Mouse (Mus musculus) 3134 (cell line): ENCODE measurements around the gene Adra1b.
A peak's percentile ranks its signal among the peaks of the same experiment; 100 is the strongest.

Source experiments
- DNase-seq: peaks from one replicate; pipeline ENCODE4 v3.0.0-alpha.2; 2011; ENCODE audit warnings: low spot score; ENCODE audit not compliant: insufficient read length; ENCODE audit errors: extremely low read depth

Gene Adra1b

DNA sequence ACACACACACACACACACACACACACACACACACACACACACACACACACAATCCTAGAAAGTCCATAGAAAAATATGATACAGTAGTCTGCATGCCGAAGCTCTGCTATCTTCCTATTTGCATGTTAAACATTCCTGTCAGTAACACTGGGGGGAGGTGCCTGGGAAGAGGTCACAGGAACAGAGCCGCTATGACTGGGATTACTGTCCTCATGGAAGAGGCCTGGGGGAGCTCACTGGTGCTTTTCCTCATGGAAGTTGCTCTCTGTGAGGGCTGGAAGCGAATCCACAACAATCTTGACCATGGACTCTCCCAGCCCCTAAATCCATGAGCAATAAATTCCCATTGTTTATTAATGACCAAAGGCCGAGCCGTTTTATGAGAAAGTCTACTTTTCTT, 77.7 kb downstream of the Adra1b start:
- no peak for DNase-seq

DNA sequence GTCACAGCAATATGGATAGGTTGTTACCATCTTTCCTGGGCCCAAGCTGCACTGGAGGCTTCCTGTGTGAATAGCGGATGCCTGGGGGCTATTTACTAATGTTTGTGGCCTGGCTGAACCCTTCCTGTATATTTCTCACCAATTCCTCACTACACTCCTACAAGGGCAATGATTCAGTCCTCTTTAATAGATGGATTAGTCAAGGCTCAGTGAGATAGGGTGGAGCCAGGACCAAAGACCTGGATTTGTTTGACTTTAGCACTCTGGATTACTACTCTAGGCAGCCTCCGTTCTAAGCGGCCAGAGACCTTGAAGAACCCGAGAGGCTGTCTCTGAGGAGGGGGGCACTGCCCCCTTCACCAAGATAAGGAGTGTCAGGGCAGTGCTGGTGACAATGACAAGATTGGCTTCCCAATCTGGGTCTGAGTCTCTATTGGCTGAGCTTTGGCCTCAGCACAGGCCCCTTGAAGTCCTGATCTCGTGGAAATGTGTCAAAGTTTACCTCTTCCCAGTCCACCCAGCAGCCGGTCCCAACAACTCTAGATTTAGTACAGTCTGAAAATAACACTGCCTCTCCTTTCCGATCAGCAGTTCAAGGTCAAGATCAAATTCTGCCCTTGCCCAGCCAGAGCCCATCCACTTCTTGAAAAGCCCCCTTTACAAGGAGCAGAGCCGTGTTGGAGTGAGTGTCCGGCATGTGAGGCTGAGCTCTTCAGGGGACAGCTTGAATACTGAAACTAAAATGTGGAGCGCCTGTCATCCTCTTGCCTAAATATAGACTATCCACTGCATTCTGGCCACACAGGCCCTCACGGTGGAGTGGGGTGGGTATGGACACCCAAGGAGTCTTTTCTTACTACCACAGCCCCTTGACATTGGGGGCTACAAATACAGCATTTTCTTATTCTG, 80.2 kb downstream of the Adra1b start:
- peak; percentile 51 for DNase-seq

DNA sequence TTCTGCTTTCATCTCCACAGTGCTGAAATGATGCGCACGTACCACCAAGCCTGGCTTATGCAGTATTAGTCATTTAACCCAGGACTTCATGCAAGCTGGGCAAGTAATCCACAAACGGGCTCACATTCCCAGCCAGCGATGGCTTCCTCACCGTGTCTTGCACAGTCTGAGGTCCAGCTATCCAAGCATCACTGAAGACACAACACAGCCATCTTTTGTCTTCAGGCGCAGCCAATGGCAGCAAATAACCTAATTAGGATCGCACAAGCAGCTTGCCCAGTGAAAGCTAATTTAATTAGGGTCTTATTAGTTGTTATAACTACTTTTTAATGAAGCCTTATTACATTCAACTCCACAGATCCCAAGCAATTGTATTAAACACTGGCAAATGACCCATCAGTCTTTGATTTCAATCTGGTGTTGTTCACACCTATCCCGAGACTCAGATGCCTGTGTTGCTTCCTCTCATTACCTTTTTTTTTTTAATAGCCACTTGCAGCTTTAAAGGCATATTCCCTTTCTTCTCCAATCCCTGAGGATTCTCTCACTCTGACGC, 83.6 kb downstream of the Adra1b start:
- no peak for DNase-seq

DNA sequence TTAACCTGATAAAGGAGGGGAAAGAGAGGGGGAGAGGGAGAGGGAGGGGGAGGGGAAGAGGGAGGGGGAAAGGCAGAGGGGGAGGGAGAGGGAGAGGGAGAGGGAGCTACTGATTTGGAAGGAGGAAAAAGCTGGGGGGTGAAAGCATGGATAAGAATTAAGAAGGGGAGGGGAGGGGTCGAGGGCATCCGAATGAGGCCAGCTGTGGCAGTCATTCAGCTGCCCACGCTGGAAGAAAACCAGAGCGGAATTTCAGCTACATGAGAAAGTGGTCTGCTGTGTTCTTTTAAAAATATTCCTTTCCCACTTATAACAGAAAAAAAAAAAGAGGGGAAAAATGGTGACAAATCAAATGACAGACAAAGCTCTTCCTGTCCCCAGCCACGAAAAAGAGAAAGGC, 88.5 kb downstream of the Adra1b start:
- no peak for DNase-seq

DNA sequence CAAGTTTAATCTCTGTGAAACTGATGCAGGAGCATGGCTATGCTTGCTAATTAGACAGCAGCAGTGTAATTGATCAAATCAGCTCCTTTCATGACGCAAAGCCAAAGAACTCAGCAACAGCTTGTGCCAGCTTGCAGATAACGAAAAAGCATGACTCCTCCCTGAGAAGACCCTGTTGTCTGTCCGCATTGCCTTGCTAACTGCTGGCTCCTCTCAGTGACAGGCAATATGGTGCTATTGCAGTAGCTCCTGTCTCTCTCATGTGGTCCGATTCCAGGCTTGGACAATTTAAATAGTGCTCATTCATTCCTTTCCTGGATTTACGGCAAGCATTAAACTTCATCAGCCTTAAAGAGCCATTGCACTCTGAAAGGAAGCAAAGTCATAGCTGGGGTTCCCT, 93.3 kb downstream of the Adra1b start:
- no peak for DNase-seq

DNA sequence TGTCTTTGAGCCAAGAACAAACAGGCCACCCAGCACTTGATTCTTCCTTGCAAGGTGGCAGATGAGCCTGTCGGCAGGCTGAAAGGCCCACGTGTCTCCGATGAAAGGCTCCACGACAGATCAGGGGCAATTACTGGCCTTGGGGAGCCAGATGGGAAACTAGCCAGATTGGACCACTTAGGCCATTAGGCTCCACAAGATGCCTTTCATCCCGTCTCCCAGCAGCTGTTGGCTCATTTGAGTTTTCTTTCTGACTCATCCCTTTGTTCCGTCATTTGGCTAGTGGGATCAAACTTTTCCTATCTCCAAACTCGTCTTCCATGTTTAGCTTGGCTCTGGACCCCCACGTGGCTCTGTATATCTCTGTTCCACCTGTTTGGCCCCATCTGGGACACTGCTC, 105.0 kb downstream of the Adra1b start:
- DNase-seq, result no peak

DNA sequence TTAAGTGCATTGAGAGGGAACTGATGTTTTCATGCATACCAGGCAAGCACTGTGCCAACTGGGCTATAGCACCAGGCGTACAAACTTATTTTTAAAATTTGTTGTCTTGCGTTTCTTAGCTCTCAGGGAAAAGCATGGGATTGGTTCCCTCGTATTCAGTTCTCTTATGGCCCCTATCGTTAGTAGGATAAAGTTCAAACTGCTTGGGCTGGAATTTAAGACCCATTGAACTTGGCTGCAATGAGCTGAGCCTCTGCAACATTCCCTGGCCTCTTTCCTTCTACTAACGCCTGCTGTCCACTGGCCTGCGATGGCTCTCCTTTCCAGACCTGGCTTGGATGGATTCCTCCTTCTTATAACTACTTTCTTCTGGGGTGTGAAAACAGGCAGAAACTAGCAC, 110.6 kb downstream of the Adra1b start:
- no peak for DNase-seq

DNA sequence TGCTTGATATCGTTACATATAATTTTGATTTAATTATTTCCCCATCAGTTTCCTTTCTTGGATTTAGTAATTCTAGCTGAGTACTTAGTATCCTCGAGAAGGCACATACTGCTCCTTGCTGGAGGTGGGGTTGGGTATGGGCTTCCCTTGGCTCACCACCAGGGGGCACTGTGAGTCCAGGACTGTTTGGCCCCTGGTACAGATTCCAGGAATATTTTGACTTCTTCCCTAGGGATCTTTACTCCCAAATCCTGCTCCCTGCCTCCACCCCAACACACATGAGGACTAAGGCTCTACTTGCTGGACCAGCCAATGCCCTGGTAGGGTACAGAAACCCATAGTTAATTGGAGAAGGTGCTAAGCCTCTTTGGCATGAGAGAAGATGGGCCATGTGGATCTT, 117.2 kb downstream of the Adra1b start:
- DNase-seq, result peak; percentile 73

DNA sequence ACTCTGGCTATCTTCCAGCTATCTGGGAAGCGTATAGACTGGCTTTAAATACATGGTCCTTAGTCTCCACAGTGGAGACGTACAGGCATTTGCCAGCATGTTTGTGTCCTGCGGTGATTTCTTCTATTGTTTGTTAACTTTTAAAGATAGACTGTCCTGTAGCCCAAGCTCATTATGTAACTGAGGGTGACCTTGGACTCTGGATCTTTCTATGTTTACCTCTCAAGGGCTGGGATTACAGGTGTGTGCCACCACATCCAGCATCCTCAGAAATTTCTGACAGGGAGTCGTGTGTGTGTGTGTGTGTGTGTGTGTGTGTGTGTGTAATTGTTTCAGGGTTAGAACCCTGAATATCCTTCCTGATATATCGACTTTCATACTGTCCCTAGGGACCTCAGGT, 117.9 kb downstream of the Adra1b start:
- no peak for DNase-seq

DNA sequence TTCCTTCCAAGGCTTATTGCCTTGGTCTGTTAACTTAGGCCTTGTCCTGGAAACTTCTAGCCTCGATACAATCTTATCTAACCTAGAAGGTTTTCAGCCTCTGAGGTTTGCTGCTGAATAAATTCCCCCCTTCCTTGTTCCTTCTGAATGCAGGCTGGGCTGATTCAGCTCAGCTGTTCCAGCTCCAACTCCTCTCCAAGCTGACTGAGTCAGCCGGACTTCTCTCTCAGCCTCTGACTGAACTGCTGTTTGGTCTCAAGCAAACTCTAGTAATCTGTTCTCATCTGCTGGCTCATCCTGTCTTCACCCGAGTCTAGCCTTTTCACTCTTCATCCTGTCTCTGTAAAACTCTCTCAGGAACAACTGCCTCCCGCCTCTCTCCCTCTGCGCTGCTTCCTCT, 121.5 kb downstream of the Adra1b start:
- no peak for DNase-seq

DNA sequence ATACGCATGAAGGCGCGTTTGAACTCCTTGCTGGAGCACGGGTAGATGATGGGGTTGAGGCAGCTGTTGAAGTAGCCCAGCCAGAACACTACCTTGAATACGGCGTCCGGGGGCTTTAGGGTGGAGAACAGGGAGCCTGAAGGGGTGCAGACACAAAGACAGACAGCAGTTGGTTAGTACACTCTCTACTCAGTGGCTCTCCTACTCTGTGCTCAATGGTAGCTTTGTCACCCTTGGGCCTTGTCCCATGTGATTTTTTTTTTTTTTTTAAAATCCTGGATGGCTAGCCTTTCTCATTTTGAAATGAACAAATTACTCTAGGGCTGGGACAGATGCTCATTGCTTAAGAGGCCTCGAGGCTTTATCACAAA, 124.7 kb downstream of the Adra1b start:
- DNase-seq, result no peak

DNA sequence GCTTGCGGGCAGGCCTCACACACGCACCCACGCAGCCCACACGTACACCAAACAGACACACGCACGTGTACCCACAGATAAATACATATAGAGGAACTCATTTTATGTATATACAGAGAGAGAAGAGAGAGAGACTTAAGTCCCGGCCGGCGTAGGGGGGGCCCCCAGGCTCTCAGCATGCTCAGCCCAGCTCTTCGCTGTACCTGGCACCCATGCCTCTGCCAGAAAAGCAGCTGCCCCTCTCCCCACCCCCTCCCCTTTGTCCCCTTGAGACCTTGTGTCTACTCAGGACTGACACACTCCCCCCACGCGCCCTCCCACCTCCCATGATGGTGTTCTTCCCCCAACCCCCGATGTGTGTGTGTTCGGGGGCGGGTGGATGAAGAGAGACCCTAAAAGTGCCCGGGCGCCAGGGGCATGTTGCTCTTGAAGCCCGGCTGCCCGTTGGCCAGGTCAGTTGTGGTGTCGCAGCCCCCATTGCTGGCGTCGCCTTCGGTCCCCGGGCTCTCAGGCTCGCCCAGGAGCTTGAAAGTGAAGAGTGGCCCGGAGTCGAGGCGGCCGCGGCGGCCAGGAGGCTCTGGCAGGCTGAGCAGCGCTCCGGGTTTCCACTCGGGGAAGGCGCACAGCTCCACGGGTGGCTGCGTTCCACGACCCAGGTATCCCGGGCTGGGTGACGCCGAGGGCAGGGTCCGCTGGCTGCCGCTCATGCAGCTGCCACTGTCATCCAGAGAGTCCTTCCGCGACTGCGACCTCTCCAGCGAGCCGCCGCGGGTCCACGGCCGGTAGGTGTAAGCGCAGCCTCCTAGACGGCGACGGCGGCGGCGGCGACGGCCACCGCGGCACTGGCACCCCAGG, 125.3 kb downstream of the Adra1b start:
- DNase-seq, result no peak

DNA sequence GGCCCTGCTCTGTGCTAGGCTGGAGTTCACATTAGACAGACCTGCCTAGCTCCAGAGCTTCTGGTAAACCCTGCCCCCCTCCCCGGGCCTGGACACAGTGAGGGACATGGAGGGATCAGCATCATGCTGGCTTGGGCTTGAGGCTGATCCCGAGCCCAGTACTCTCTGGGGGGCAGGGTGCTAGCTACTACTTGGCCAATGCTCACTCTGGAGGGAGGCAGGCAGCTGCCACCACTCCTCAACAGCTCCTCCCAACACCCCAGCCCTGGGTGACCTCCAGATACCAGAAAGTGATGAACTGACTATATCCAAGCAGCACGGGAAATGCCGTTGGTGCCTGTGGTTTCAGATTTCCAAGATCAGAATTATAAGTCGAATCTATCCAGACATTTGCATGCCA, 127.3 kb downstream of the Adra1b start:
- DNase-seq, result peak; percentile 39

DNA sequence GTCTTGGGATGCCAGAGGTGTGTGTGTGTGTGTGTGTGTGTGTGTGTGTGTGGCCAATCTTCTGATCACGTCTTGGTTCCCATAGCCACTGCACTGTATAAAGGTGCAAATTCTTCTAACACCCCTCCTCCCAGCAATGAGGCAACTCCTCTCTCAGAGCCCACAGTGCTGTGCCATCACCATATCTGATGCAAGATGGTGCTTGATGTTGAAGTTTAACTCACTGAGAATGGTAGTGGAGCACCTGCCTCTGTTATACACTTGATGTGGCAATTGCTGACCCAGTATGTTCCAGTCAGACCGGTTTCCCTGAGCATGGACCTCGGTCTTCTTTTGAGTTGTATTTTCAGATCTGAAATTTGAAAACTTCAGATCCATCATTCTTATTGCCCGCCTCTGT, 130.9 kb downstream of the Adra1b start:
- no peak for DNase-seq

DNA sequence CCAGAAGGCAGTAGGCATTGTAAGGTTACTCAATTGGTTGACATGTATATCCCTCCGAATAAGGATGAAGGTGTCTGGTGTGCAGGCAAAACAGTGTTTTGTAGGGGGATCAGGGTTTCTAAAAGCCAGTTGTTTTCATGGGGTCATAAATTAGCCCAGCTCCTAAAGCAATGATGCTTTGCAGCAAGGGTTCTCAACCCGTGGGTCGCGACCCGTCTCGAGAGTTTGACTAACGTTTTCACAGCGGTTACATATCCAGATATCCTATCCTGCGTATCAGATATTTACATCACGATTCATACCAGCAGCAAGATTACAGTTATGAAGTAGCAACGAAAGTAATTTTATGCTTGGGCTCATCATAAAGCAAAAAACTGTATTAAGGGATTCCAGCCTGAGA, 133.3 kb downstream of the Adra1b start:
- no peak for DNase-seq

DNA sequence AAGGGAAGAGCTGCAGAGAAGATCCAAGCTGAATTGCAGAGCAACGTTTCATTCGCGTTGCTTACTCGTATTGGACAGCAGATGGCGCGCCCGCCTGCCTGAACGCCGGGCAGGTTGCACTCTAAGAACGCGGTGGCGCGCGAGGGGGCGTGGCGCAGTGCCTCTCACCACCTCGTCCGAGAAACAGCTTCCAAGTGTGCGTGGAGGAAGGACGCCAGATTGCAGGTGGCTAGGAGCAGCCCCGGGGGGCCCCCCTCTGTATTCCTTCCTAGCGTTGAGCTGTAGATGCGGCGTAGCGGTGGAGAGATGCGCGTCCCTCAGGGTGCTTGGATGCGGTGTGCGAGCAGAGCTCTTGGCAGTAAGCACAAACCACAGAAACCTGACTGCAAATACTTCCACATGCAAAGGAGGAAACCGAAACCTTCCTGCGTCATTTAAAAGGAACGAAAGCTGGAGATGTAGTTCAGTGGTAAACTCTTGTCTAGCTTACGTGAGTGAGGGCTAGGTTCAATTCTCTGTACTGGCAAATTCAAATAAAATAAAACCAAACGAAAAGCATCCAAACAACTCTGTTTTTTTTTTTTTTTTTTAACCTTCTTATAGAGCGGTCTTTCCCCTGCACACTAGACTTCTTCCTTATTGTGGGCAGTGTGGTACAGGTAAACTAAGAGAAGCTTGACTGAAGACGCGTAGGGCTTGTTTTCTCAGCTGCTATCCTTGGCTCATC, 133.9 kb downstream of the Adra1b start:
- peak; percentile 94 for DNase-seq

DNA sequence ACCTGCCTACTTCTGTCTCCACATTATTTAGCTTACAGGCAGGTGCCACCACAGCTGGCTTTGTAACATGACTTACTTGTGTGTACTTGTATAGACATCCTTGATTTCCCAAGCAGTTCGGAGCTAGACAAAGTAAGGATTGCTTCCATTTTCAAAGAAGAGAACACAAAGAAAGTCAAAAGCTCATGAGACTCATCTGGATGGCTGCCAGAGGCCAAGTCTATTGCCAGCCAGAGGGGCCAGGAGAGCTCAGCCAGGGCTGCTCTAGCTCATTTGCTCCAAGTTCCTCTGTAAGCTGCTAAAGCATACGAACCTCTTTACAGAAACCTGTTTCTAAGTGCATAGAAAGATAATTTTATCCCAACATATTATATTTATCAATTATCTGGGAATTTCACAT, 142.6 kb downstream of the Adra1b start:
- DNase-seq, result no peak

DNA sequence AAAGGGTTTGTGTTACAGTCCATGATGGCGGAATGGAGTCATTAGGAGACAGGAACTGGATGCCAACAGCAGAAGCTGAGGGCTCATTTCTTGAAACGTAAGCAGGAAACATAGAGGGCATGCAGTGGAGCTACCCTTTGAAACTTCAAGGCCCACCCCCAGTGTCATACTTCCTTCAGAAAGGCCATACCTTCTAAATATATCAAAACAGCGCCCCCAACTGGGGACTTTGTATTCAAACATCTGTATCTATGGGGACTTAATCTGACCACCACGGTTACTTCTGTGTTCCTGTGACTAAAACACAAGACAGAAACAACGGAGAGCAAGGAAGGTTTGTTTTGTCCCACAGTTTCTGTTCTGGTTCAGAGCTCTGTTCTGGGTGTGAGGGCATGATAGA, 145.6 kb downstream of the Adra1b start:
- no peak for DNase-seq

DNA sequence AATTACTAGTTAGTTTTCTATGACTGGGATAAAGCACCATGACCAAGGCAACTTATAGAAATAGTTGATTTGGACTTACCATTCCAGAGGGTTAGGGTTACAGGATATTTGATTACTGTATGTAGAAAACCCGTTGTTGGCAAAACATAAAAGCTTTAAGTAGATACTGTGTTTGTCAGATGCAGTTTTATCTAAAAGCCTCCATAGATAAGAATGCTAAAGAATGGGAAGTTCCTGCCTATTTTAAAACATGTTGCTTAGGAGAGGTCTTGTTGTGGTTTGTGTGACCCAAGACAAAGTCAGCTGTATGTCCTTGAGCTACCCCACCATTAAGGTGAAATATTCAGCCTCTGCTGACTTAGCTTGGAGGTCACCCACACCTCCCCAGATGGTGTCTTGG, 146.4 kb downstream of the Adra1b start:
- no peak for DNase-seq

DNA sequence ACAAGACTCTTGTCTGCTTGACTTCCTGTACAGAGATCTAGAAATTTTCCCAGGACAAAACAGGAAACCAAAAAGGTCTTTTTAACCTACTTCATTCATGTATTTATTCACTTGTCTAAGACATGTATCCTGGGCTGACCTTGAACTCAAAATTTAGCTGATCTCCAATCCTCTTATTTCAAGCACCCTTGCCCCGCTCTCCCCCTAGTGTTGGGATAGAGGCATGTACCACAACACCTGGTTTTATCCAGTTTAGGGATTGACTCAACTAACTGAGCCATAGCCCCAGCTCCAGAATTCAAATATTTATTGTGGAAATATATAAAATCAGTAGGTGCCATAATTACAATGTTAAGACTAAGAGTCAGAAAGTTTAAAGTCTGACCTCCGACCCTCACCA, 149.5 kb downstream of the Adra1b start:
- no peak for DNase-seq
